Mouse (Mus musculus): ENCODE results near the gene Jmjd1c.

- no peak for TF ChIP-seq CTCF (IDR thresholded peaks at IDR 0.05; ENCODE audit: borderline replicate concordance, insufficient read depth, low read depth, low read length)
- TF ChIP-seq POLR2A (IDR thresholded peaks at IDR 0.05; ENCODE audit: borderline replicate concordance, insufficient read depth, low read length): no peak
Measured at GRCm38 (mm10) chr10:67131709-67132108, 35.8 kb downstream of the Jmjd1c start.

Measured in cerebellum, adult 2 months (tissue).